Mouse (Mus musculus) left cerebral cortex, adult 2 months (tissue): Measurements from ENCODE around the gene Nuak1. TPM values are rescaled to one million over a fixed set of nuclear protein-coding genes. Genes with fewer than 3 reads are reported as not detected.

Source experiments
- DNase-seq, 2 experiments: peaks; one replicate each; pipeline ENCODE4 v3.0.0; 2021 to 2022; ENCODE audit warnings: low spot score in 2 of 2, mixed read lengths in 1 of 2; ENCODE audit errors: extremely low spot score in 1 of 2
- H3K27ac ChIP-seq: fragments of 200-600 bp; 2 replicates; pipeline ENCODE4 v1.8.1; 2022
- H3K4me3 ChIP-seq: fragments of 200-600 bp; 2 replicates; pipeline ENCODE4 v1.8.1; 2022
- CTCF ChIP-seq: fragments of 200-600 bp; IDR thresholded peaks from 2 replicates; pipeline ENCODE4 v1.8.1; 2022; ENCODE audit warnings: antibody characterized with exemption, mild to moderate bottlenecking, moderate library complexity
- intact Hi-C: fragments of 180-260 bp; cut with DNase I; formaldehyde crosslinking; loops from one replicate; pipeline ENCODE4 v1.15.1; 2025
- total RNA-seq, 2 experiments: library from RNA; stranded (reverse); gene quantifications; 2 replicates each; pipeline ENCODE4 v1.2.3; 2021

The Nuak1 gene
- total RNA-seq, 2 experiments from 2014 or later = 72.9 to 87.5 TPM

DNA sequence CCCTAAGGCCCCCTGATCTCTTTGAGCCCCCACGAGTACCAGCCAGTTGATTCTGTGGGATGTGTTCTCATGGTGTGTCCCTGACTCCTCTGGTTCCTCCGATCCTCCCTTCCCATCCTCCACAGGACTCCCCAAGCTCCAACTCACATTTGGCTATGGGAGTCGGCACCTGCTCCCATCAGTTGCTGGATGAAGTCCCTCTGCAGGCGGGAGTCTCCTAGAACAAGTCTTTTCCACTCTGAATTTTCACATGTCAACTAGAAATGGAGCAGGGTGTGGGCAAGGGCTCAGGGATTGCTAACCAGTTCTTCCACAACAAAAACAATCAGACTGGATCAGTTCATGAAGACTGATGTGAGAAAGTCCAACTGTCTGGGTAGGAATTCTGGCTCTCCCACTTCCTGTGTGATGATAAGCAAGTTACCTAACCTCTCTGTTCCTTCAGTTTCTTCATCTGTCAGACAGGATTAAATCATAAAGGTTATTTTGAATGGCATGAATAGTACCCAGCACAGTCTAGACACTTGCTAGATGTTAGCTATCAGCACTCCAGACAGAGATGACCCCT, 36.7 kb upstream of the Nuak1 start:
- DNase-seq = no peak
- intact Hi-C loops = no loop called here
- no peak overlapping the region for H3K27ac ChIP-seq
- H3K4me3 ChIP-seq = no peak overlapping the region
- no peak for TF ChIP-seq CTCF

DNA sequence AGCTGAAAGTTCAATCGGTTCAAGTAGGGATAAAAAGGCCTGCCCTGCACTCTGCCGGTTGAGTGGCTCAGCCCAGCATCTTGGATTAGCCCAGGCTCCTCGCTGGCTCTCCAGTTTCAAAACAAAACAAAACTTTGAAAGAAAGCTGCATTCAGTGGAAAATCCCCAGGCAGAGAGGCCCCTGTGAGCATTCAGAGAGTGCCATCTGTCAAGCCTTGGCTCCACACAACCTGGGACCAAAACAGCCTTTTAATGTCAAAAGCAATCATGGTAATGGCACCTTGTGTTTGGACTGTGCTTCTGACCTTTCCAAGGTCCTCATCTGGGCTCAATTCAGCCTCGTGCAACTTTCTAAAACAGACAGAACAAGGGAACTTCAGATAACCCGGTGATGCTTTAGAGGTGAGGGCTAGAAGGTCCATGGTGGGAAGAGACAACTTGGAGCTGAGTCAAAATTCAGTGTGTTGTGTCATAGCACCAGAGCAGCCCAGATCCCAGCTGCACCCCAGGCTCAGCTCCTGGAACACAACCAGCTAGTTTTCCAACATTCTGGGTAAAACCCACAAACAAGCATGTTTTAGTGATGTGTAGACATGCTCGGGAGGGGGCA, 27.3 kb upstream of the Nuak1 start:
- DNase-seq = no peak
- no peak overlapping the region for H3K4me3 ChIP-seq
- TF ChIP-seq CTCF = no peak
- intact Hi-C loops = no loop called here
- no peak overlapping the region for H3K27ac ChIP-seq

DNA sequence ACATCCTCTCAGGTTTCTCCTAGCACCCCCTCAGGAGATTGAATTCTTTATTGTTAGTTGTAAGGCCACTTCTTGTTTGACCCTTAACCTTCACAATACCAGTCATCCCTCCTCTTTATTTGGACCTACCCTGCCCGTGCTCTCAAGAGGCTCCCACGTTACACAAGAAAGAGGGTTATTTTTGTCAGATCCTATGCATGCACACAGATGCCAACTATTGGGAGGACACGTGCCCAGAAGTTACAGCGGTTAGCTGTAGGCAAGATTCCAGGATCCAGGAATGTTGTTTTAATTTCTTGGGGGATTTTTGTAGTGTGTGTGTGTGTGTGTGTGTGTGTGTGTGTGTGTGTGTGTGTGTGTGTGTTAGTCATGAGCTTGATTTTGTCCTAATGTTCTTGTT, 25.1 kb upstream of the Nuak1 start:
- no peak for DNase-seq
- no peak overlapping the region for H3K27ac ChIP-seq
- intact Hi-C loops = no loop called here
- no peak overlapping the region for H3K4me3 ChIP-seq
- no peak for TF ChIP-seq CTCF

DNA sequence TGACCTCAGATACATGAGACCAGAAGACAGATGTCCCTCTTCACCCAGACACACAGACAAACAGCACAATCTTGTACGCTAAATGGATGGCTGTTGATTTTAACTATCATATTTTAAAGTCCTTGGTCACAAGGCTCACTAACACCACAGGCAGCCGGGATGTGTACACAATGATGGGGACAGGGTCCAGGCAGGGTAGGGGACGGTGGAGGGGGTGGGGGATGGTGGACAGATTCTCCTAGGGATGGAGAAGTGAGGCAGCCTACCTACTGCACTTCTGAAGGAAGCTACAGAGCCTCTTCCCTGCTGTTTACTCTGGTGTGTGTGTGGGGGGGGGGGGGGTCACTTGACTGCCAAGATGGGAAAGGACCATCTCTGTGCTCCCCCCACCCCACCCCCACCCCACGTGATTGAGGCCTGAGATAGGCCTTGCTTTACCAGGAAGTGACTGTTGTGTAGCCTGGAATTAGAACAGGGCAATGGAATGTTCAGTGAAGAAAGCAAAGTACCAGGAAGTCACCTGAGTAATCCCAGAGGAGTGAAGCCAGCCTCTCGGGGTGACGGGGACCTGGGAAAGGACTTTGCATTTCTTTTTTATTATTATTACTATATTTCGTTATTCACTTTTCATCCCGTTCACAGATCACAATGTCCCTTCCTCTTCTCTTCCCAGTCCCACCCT, 20.2 kb upstream of the Nuak1 start:
- DNase-seq = no peak
- intact Hi-C loops = no loop called here
- Histone ChIP-seq H3K4me3 (no peak overlapping the region), H3K27ac (no peak overlapping the region)
- no peak for TF ChIP-seq CTCF

DNA sequence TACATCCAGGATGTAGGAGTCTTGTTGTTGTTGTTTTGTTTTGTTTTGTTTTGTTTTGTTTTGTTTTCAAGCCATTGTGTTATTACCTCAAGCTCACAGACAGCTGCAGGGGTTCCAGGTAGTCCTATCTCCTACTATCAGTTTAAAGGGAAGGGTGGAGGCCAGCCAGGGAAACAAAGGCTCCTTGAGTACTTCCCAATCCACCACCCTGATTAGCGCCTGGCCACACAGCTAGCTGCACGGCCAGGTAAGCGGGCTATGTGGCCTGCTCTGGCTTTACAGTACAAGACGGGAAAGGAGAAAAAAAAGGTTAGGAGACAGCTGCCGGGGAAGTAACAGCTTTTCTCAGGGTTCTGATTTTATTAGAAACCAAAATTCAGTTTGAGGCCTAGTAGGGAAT, 17.7 kb upstream of the Nuak1 start:
- no peak for TF ChIP-seq CTCF
- Histone ChIP-seq H3K4me3 (no peak overlapping the region), H3K27ac (no peak overlapping the region)
- intact Hi-C loops = no loop called here
- DNase-seq = no peak

DNA sequence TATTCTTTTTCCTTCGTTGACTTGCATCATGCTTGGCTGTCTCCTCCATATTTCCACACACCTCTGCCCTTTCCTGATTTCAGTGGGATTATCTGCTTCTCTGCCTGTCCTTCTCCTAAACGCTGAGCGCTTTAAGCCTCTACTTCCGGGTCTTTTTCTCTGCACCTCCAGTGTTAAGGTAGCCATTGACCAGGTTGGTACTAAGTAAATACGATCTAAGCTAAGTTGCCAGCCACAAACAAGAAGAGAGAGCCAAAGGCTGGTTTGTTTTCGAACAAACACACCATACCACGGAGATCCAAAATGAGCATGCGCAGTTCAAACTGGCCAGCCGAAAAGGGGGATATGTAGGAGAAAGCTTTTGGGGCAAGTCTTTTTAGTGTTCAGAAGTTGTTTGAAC, 17.1 kb upstream of the Nuak1 start:
- no peak for DNase-seq
- no peak for TF ChIP-seq CTCF
- H3K27ac ChIP-seq = no peak overlapping the region
- H3K4me3 ChIP-seq = no peak overlapping the region
- intact Hi-C loops = no loop called here

DNA sequence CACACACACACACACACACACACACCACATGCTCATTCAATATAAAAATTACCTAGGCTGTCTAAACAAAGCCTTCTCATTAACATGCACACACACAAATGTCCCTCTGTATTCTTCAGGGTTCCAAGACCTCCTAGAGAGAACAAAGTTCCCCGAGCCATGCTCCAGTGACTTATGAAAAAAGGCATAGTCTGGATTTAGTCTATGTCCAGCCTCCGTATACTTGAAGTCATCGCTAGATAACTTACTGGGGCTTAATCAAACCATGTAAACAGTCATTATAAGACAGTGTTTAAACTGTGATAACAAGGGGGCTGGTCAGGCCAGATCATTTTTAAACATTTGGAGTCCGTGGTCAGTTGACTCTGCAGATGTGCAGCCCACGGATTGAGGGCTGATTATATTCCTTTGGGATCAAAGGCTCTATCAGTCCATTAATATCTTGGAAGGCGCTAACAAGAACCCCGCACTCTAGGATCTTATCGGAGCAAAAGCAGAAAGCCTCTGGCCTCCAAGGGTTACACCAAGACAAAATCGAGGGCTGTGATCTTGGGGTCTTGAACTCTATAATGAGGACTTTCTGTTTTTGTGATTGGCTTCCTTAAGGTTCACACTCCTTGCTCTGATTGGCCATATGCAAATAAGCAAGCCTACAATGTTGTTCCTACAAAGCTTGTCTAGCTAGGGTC, 16.4 kb upstream of the Nuak1 start:
- H3K4me3 ChIP-seq = no peak overlapping the region
- intact Hi-C loops = no loop called here
- no peak for DNase-seq
- TF ChIP-seq CTCF = no peak
- no peak overlapping the region for H3K27ac ChIP-seq

DNA sequence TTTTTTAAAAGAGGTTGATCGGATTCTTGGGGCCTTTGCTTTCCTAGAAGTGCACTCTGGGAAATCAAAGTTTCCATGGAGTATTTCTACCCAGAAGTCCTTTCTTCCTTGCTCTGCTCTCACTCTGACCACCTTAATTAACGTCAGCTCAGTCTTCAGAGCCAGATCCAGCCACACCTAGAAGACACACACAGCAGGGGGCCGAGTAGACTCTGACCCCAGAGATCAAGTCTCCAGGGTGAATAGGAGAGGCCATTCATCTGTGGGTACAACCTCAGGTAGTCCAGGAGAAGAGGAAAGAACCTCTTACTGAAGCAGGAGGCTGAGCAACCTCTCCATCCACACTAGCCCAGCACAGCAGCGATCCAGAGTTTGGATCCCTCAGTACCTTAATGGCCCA, 11.5 kb upstream of the Nuak1 start:
- no peak overlapping the region for H3K27ac ChIP-seq
- TF ChIP-seq CTCF = no peak
- intact Hi-C loops = no loop called here
- DNase-seq = no peak
- H3K4me3 ChIP-seq = no peak overlapping the region

DNA sequence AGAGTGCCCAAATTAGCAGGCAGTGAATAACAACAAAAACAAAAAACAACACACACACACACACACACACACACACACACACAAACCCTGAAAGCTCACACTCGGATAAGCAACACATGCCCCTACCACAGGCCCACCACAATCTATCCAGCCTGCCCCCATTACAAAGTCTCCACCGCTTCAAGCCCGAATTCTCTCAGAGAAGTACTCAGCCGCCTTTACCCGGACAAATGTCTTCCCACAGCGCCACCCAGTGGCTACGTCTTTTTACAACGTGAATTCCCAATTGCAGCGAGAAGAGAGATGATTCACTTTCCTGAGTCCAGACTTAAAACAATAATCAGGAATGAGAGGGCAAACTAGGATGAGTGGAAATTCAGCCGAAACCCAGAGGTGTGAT, 10.3 kb upstream of the Nuak1 start:
- TF ChIP-seq CTCF = peak; percentile 71
- Histone ChIP-seq H3K4me3 (no peak overlapping the region), H3K27ac (no peak overlapping the region)
- intact Hi-C loops = loop anchor here (1.0 kb wide), 1 partner anchor 631 kb away; no protein-coding TSS in a partner anchor
- peak; percentile 83 to 89 for DNase-seq

DNA sequence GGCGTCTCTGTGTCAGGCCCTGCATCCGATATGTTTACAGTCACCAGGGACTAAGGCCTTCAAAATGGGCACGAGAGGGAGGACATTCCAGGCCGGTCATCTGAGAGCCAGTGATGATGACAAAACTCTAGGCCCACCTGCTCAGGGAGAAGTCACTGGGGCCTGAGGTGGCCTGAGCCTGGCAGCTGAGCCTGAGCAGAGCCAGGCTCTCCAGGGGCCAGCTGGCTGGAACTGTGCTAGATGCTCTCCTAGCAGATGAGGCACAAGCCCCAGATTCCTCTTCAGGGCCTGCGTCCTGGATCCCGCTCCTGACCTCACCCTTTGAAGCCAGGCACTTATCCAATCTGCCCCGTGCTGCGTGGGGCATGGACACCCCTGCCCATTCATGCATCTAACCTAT, 9.3 kb upstream of the Nuak1 start:
- H3K4me3 ChIP-seq = no peak overlapping the region
- H3K27ac ChIP-seq = no peak overlapping the region
- intact Hi-C loops = loop anchor here (1.0 kb wide), 1 partner anchor 630 kb away; no protein-coding TSS in a partner anchor
- TF ChIP-seq CTCF = no peak
- DNase-seq = no peak

DNA sequence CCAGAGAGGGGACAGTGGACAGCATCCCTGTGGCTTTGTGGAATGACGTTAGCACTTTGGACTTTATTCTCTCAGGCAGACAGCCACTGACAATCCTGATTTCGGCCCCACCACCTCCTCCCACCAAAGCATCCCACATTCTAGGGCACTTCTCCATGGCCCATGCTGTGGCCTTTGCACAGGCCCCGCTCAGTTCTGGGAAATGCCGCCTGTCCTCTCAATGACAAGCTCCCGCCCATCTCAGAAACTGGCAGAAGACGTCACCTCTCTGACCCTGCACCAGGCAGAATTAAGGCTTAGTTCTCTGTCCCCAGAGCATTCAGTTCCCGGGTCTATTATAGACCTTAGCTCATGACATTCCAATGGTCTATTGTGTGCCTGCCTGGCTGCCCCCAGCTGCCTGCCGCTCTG, 7.0 kb upstream of the Nuak1 start:
- H3K4me3 ChIP-seq = no peak overlapping the region
- no peak for TF ChIP-seq CTCF
- no peak for DNase-seq
- no peak overlapping the region for H3K27ac ChIP-seq
- intact Hi-C loops = no loop called here

DNA sequence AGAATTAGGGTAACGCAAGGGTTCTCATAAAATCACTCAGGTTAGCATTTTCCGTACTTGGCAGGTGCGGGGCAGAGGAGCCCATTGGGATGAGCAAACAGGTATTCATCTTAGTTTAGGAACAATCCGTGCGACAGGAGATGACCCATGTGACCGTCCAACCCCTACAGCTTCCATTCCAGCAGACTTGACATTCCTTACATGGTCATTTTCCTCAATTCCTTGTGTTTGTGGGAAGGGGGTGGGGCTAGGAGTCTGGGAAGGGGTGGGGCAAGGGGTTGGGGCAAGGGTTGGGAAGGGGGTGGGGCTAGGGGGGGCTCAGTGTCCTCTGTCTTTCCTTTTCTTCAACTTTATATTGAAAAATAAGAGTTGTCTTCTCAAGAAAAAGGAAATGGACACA, 6.3 kb upstream of the Nuak1 start:
- intact Hi-C loops = no loop called here
- TF ChIP-seq CTCF = no peak
- DNase-seq = no peak
- Histone ChIP-seq H3K4me3 (no peak overlapping the region), H3K27ac (no peak overlapping the region)
